Mouse (Mus musculus) common myeloid progenitor, adult 5-6 weeks (primary cell): Measurements from ENCODE around the gene Xylb. TPM values are rescaled to one million over a fixed set of nuclear protein-coding genes. Genes with fewer than 3 reads are reported as not detected.
A peak's percentile ranks its signal among the peaks of the same experiment; 100 is the strongest.

ENCODE experiments used
- ATAC-seq: replicated peaks from 2 replicates; pipeline ENCODE4 v1.8.0; 2016; ENCODE audit warnings: low read depth, mild to moderate bottlenecking, moderate TSS enrichment, inconsistent platforms; ENCODE audit not compliant: poor library complexity, severe bottlenecking
- total RNA-seq: library from RNA; stranded (forward); fragments of 200-1000, 187-1606 nt; gene quantifications from 2 replicates; pipeline ENCODE4 v1.2.3, GENCODE M21; 2017

Gene Xylb
- 5.3 TPM in 2 replicates for total RNA-seq

DNA sequence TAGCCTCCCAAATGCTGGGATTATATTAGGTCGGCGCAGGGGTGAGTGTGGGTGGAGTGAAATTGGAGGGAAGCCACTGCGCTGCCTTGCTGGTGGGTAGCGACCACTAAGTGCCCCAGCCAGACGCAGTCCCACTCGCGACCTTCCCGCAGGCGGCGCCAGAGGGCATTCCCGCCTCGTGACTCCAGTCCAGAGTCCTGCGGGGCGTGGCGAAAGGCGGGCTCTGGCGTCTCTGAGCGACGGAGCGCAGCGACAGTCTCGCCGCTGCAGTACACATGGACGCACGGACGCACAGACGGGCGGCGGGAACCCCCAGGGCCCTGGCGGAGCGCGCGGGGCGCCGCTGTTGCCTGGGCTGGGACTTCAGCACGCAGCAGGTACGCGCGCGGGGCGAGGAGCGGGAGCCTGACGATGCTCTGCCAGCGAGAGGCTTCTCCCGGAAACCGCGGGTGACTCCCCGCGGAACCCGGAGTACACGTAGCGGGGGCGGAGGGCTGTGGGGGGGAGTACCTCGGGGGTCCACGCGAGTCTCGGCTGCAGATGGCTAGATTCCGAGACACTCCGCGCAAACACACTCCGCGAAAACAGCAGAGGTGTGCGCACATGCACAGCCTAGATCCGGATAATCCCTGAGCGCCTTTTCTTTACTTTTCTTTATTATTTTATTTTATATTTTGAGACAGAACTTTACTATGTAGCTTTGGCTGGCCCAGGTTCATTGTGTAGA is at the start of gene Xylb:
Gene Xylb, plus strand, starts transcription at position 51 of the 727 bp plus-strand sequence.
- ATAC-seq, result peak; percentile 99

- no peak for ATAC-seq
These were observed 48.1 kb upstream of the Xylb start for GRCm38 (mm10) chr9:119309067-119309466.

DNA sequence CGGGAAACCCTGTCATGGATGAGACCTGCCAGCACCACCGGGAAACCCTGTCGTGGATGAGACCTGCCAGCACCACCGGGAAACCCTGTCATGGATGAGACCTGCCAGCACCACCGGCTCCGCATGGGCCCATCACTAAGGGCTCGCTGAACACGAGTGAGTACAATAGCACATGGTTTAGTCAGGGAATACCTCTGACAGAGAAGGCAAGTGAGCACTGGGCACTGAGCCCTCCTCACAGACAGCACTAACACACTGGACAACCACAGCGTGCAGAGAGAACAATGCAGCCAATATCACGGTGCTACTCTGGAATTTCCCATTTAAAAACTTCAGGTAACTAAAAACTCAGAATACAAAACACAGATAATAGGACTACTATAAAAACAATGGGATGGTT is 44.1 kb upstream of the Xylb start:
- ATAC-seq, result no peak

- ATAC-seq, result no peak
These were observed 38.3 kb upstream of the Xylb start for GRCm38 (mm10) chr9:119318891-119319290.

GRCm38 (mm10) chr9:119320446-119320845 is 36.7 kb upstream of the Xylb start:
- no peak for ATAC-seq

- no peak for ATAC-seq
These were observed 36.2 kb upstream of the Xylb start for GRCm38 (mm10) chr9:119320946-119321345.

GRCm38 (mm10) chr9:119321392-119322229 is 35.6 kb upstream of the Xylb start:
- no peak for ATAC-seq

DNA sequence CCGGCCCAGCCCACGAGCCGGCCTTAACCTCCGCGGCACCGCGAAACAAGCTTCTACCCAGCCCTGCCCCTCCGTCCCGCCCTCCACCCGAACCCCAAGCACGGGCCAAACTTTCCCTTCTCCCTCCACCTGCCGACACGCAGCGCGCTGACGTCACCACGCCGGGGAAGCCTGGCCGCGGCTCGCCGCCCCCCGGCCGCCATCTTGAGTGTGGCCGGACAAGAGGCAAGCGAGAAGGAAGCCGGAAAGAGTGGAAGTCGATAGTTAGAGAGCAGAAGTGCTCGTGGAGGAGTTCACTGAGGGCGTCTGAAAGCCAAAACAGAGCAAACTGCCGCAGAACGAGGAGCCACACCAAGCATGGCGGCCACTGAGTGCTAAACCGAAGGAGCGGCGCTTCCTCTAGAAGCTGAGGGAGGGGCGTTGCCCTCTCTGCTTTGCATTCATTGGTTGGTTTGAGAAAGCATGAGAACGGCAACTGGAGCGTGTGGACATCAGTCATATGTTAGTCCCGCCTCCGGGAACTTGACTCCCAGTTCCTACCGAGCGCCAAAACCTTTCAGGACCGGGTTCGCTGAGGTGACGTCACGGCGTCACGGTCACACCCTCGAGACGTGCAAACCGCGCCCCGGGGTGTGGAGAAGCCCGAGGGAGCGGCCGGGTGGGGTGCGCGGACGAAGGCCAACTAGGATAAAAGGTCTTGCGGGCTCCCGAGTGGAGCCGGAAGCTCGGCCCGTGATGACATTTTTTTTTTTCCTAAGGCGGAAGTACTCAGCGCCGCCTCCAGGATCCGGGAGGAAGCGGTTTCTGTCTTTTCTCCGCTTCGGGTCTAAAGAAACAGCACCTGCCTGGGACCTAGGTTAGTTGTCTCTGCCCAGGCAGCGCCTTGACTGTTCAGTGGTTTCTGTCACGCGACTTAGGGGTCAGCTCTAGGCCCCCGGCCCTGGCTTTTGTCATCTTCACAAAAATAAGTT is 34.6 kb upstream of the Xylb start, which contains the start of gene Oxsr1:
Gene Oxsr1, minus strand, starts transcription at position 139 of the 971 bp plus-strand sequence.
- peak; percentile 94 for ATAC-seq

GRCm38 (mm10) chr9:119323260-119323645 is 33.9 kb upstream of the Xylb start:
- 0 out of 2 replicates have a peak, but pooled peaks have one; percentile 0 for ATAC-seq

DNA sequence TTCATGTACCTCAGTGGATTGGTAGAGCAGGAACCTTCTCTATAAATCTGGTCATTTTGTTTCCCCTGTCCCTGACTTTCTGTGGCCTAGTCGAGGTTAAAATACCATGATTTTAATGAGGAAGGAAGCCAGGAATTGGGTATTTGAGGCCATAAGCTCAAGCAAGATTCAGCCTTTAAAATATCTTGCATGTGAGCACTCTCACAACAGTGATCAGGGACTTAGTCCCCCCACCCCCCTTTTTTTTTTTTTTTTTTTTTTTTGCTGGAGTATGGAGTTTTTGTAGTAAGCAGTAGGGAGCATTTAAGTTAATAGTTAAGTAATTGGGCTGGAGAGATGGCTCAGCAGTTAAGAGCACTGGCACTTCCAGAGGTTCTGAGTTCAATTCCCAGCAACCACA is 33.1 kb upstream of the Xylb start:
- no peak for ATAC-seq

DNA sequence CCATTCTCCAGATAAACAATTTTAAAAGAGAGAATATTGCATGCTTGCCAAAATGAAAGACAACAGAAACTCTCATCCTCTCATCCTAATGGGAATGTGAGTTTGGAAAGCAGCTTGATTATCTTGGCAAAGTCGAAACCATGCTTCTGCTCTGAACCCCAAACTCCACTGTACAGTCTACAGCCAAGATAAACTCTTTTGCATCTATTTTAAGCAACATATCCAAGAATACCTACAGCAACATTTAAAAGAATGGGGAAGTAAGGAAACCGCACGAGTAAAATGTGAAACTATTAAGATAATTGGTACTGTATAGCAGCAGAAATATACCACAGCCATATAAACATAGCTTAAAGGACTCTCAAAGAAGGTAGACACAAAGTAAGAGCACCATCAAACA is 28.7 kb upstream of the Xylb start:
- ATAC-seq, result peak; percentile 82

- ATAC-seq, result no peak
These were observed 26.8 kb upstream of the Xylb start for GRCm38 (mm10) chr9:119330186-119330963.

DNA sequence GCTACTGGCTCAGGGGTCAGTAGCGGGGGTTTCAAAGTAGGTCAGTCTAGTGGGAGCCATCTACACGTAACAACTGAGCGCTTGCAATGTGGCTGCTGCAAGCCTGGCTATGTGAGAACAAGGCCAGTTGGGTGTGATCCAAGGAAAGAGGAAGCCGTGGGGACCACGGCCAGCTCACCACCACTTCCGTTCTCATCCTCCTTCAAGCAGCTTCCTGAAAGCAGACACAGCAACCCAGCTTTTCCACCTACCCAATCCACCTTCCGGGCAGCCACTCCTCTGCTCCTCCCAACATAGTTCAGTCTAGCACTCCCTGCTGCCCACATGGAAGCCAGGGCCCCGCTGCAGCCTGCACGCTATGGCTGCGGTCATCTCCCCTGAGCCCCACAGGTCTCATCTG is 22.9 kb upstream of the Xylb start:
- ATAC-seq, result peak; percentile 94

- no peak for ATAC-seq
These were observed 22.3 kb upstream of the Xylb start for GRCm38 (mm10) chr9:119334834-119335233.

DNA sequence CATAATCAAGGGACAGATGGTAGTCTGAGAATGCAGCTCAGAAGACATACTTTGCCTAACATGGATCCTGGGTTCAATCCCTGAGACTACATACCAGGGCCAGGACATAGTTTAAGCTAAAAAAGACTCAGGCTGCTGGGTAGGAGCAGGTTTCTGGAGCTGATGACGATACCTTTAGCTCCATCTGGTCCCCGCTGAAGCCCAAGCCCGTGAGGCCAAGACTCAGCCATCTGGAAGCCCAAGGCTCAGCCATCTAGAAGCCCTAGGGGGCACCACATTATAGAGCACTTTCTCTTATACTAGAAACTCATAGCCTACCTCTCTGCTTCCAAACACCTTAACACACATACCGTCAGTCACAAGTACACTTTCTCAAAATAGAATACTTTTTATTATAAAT is 21.6 kb upstream of the Xylb start:
- ATAC-seq, result no peak

GRCm38 (mm10) chr9:119337842-119338241 is 19.3 kb upstream of the Xylb start:
- no peak for ATAC-seq

DNA sequence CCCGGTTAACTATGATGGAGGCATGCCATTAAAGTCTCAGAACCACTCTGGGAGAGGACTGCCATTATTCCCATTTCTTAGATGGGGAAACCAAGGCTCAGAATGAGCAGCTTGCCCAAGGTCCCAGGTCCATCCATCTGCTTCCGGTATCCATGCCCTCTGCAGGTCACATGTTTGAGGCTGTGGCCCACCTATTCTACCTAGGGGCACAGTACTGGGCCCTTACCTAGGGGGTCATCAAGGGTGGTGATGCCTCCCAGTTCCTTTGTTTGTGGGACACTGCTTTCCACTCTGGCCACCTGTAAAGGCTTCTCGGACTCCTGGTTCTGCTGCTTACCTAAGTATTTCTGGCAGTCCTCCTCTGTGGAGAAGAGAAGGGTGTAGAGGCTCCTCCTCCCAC is 18.8 kb upstream of the Xylb start:
- no peak for ATAC-seq

GRCm38 (mm10) chr9:119339106-119339505 is 18.1 kb upstream of the Xylb start:
- no peak for ATAC-seq

DNA sequence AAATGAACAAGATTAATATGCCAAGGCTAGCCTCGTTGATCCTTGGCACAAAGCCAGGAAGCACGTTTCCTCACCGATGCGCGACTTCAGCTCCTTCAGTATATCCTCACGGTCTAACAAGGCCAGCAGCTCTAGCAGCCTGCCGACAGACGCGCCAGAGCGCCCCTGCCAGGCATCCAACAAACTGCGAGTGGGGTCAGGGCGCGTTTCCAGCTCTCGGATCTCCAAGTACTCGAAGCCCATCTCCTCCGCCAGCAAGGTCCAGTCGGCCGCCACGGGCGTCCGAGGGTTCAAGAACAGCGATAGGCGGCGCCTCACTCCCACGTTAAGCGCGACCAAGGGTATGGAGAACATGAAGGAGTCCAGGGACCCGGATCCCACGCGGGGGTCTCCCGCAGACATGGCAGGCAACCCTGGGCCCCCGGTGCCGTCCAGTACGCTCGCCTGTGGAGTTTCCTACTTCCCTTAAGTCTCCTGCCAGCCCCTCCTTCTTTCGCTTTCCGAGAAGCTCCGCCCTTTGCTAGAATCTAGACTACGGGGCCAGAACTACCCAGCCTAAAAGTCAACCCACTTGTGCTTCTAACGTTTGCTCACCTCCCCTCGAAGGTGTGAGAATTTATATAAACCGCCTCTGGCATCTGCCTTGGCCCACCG is 17.5 kb upstream of the Xylb start, which contains the start of gene Acaa1a:
Gene Acaa1a, plus strand, starts transcription at position 119 of the 654 bp plus-strand sequence.
- ATAC-seq, result peak; percentile 50
